Mouse (Mus musculus) forebrain, embryonic 11.5 days (tissue): ENCODE data around the gene Bri3. TPM values are rescaled to one million over a fixed set of nuclear protein-coding genes. Genes with fewer than 3 reads are reported as not detected.
A peak's percentile ranks its signal among the peaks of the same experiment; 100 is the strongest.

Experiments
- ATAC-seq: fragments of 200-750 bp; cut with Nextera tagmentation; replicated peaks from 2 replicates; pipeline ENCODE4 v1.8.0; 2017; ENCODE audit warnings: moderate TSS enrichment; ENCODE audit not compliant: low FRiP score
- DNase-seq: peaks from one replicate; pipeline ENCODE4 v3.0.0-alpha.2; 2017; ENCODE audit warnings: low spot score
- H3K27ac ChIP-seq: fragments of 300-500 bp; sonication (generic); 2 replicates; pipeline ENCODE4 v1.5.1; 2014; ENCODE audit warnings: low read depth, low read length
- H3K27me3 ChIP-seq: fragments of 300-500 bp; sonication (generic); 2 replicates; pipeline ENCODE4 v1.6.1; 2014; ENCODE audit warnings: mild to moderate bottlenecking, low read length, mixed read lengths; ENCODE audit not compliant: control insufficient read depth, insufficient read depth
- H3K36me3 ChIP-seq: fragments of 300-500 bp; sonication (generic); 2 replicates; pipeline ENCODE4 v1.6.1; 2014; ENCODE audit warnings: mild to moderate bottlenecking, low read length, moderate library complexity, mixed read lengths; ENCODE audit not compliant: control insufficient read depth, insufficient read depth
- H3K4me1 ChIP-seq: fragments of 300-500 bp; sonication (generic); replicated peaks from 2 replicates; pipeline ENCODE4 v1.6.1; 2014; ENCODE audit warnings: low read length, mixed read lengths; ENCODE audit not compliant: control insufficient read depth, insufficient read depth
- H3K4me2 ChIP-seq: fragments of 300-500 bp; sonication (generic); 2 replicates; pipeline ENCODE4 v1.6.1; 2014; ENCODE audit warnings: low read depth, mild to moderate bottlenecking, low read length, moderate library complexity, mixed read lengths; ENCODE audit not compliant: severe bottlenecking
- H3K4me3 ChIP-seq: fragments of 300-500 bp; sonication (generic); 2 replicates; pipeline ENCODE4 v1.5.1; 2014; ENCODE audit warnings: low read depth, low read length
- H3K9ac ChIP-seq: fragments of 300-500 bp; sonication (generic); 2 replicates; pipeline ENCODE4 v1.6.1; 2014; ENCODE audit warnings: low read length
- H3K9me3 ChIP-seq: fragments of 300-500 bp; sonication (generic); 2 replicates; pipeline ENCODE4 v1.6.1; 2016; ENCODE audit warnings: low read length, mixed read lengths; ENCODE audit not compliant: control insufficient read depth
- WGBS: fragments of 180-500 bp; shearing (Covaris S2); extraction: QIAGEN DNeasy Blood & Tissue Kit; methylation state at CpG from one replicate; pipeline ENCODE4 v1.1.7; 2014; 5-methylcytosine and 5-hydroxymethylcytosine counted together
- polyA plus RNA-seq: library from polyadenylated mRNA; unstranded; fragments of >200 nt; fragmentation: Nextera tagmentation; extraction: Ambion mirVana; gene quantifications from 2 replicates; pipeline ENCODE4 v1.2.1, GENCODE M21; 2014

The Bri3 gene
- polyA plus RNA-seq, 1 experiment from 2014 or later, result 136 TPM

DNA sequence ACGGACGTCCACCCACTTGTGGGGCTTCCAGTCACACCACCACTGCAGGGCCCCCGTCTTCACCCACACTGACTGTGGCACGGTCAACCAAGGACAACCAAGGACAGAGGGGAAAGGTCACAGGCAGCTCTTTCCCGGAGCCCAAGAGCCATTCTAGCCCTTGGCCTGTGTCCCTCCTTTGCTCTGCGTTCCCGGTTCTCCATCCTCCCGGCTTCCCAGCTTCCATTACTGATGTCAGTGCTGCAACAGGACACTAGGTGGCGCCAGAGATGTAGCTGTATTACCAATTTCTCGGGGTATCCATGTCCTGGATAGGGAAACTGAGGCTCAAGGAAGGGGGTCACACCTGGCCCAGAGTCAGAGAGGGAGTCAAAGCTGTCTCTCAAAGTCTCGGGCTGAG lies 36.8 kb upstream of the Bri3 start:
- 50% methylated on average over 11 of the region's 11 CpGs for WGBS
- no peak overlapping the region for H3K9ac ChIP-seq
- H3K27me3 ChIP-seq, result no peaks in the 10 kb centered on the region
- DNase-seq (peak; percentile 71), ATAC-seq (no peak)
- no peaks in the 10 kb centered on the region; the same call in 1 of the 2 replicates for H3K36me3 ChIP-seq
- H3K4me1 ChIP-seq, result no peaks in the 10 kb centered on the region
- no peak overlapping the region for H3K4me2 ChIP-seq
- H3K9me3 ChIP-seq, result peaks cover 1% of the 10 kb centered on the region; the same call in 1 of the 2 replicates
- no peak overlapping the region for H3K27ac ChIP-seq
- no peak overlapping the region for H3K4me3 ChIP-seq

DNA sequence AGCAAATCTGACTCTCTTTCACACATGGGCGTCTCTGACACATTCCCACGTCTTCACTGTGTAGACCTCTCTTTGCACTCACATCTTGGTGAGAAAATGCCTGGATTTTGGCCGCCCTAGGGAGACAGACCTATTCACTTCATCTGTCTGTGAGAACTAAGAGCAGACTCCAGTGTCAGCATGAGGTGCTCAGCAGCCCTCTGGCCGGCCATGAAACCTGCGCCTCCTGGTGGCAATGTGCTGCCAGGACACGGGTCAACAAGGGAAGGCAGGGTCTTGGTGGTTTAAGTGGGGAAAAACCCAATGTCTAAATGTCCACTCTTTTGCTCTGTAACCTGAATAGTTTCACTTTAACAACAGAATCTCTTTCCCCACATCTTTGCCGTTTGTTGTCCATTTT lies 29.8 kb upstream of the Bri3 start:
- H3K4me1 ChIP-seq, result no peaks in the 10 kb centered on the region
- 34% methylated on average over 7 of the region's 7 CpGs for WGBS
- no peak overlapping the region for H3K4me2 ChIP-seq
- no peak overlapping the region for H3K27ac ChIP-seq
- no peaks in the 10 kb centered on the region for H3K9me3 ChIP-seq
- H3K36me3 ChIP-seq, result no peaks in the 10 kb centered on the region; the same call in 1 of the 2 replicates
- DNase-seq (peak; percentile 80), ATAC-seq (no peak)
- no peak overlapping the region for H3K9ac ChIP-seq
- H3K27me3 ChIP-seq, result no peaks in the 10 kb centered on the region
- no peak overlapping the region for H3K4me3 ChIP-seq

DNA sequence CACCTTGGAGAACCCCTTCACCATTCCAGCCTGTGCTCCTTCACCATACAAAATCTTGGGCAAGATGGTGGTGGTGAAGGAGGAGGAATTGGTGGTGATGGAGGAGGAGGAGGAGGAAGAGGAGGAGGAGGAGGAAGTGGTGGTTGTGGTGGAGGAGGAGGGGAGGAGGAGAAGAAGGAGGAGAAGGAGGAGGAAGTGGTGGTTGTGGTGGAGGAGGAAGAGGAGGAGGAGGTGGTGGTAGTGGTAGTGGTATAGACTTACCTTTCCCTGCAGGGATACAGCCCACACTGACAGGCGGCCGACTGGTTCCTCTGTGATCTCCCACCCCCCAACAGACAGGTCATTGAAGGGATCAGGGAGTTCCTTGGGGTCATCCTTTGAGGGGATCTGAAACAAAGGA lies 28.2 kb upstream of the Bri3 start:
- WGBS, result 86% methylated on average over 2 of the region's 2 CpGs

DNA sequence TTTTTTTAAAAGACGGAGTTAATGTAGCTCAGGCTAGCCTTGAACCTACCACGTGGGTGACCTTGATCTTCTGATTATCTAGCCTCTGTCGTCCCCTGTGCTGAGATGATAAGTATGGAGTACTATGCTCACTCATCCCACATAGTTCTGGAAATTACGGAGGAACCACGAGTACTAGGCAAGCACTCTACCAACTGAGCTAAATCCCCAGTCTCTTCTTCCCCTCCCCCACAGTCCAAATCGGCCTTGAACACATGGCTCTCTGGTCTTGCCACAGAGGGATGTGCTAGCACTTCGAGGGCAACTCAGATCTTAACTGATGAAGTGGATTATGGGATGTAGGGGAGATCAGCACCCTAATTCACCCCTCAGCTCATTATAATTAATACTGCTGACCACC lies 26.2 kb upstream of the Bri3 start:
- H3K9me3 ChIP-seq, result no peaks in the 10 kb centered on the region
- H3K9ac ChIP-seq, result no peak overlapping the region
- WGBS, result 88% methylated on average over 7 of the region's 7 CpGs
- ATAC-seq, result no peak
- no peaks in the 10 kb centered on the region for H3K27me3 ChIP-seq
- H3K4me2 ChIP-seq, result no peak overlapping the region
- peaks cover 2% of the 10 kb centered on the region; the same call in 1 of the 2 replicates for H3K4me1 ChIP-seq
- no peak overlapping the region for H3K27ac ChIP-seq
- no peak for DNase-seq
- H3K4me3 ChIP-seq, result no peak overlapping the region
- H3K36me3 ChIP-seq, result no peaks in the 10 kb centered on the region; the same call in 1 of the 2 replicates

More for the DNA sequence above, 28.2 kb upstream of the Bri3 start:
- Histone ChIP-seq H3K4me3 (no peak overlapping the region), H3K4me2 (no peak overlapping the region), H3K27me3 (no peaks in the 10 kb centered on the region), H3K9me3 (no peaks in the 10 kb centered on the region), H3K27ac (no peak overlapping the region), H3K4me1 (no peaks in the 10 kb centered on the region), H3K9ac (no peak overlapping the region), H3K36me3 (no peaks in the 10 kb centered on the region; the same call in 1 of the 2 replicates)
- DNase-seq, result no peak
- ATAC-seq, result no peak

DNA sequence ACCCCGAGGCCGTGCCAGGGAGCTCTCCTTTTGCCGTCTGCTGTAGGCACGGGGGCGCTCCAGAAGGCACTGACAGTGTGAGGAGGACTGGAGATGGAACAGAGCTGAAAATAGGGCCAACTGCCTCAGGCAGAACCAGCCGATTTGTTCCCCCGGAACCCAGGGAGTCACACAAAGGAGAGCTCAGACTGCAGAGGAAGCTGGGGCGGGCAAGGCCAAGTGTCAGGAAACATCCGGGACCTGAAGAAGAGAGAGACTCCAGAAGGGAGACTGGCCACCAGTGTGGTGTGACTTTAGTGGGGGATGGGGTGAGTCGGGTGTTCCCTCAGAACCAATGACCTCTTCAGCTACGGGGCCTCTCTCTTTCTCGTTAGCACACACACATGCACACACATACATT lies 24.9 kb upstream of the Bri3 start:
- Histone ChIP-seq H3K9ac (no peak overlapping the region), H3K4me2 (no peak overlapping the region), H3K4me3 (no peak overlapping the region), H3K27me3 (no peaks in the 10 kb centered on the region), H3K4me1 (peaks cover 5% of the 10 kb centered on the region; the same call in 1 of the 2 replicates), H3K27ac (no peak overlapping the region), H3K36me3 (no peaks in the 10 kb centered on the region), H3K9me3 (no peaks in the 10 kb centered on the region)
- 69% methylated on average over 12 of the region's 12 CpGs for WGBS
- ATAC-seq, result no peak
- no peak for DNase-seq

DNA sequence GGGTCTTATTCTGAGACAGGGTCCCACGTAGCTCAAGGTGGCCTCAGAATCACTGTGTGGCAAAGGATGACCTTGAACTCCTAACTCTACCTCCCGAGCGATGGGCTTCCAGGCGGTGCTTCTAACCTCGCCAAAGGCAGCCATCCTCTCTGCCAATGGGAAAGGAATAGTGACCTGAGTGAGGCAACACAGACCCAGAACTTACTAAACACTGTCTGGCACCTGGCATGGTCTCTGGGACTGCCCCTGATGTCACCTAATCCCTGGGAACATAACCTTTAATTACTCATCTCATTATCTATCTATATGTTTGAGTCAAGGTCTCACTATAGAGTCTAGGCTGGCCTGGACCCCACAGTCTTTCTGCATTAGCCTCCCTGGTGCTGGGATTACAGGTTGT lies 24.3 kb upstream of the Bri3 start:
- Histone ChIP-seq H3K9ac (no peak overlapping the region), H3K4me2 (no peak overlapping the region), H3K27ac (no peak overlapping the region), H3K27me3 (no peaks in the 10 kb centered on the region), H3K36me3 (no peaks in the 10 kb centered on the region), H3K4me1 (peaks cover 5% of the 10 kb centered on the region; the same call in 1 of the 2 replicates), H3K4me3 (no peak overlapping the region), H3K9me3 (no peaks in the 10 kb centered on the region)
- ATAC-seq (no peak), DNase-seq (no peak)
- WGBS, result 87% methylated on average over 5 of the region's 5 CpGs

DNA sequence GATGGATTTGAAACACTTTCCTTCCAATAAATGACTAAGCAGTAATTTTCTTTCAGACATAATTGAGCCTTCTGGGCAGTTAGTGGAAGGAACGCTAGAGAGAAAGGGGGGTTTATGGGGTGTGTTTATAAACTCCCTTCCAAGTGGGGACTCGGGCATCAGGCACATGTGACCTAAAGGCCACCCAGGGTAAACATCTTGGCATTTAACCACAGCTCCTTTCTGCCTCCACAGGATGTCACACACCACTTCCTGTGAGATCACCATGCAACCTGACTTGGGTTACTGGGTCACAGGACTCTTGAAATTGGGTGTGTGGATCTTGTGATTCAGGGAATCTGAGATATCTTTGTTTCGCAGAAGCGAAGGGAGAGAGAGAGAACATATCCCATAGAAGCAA lies 22.9 kb upstream of the Bri3 start:
- Histone ChIP-seq H3K9ac (no peak overlapping the region), H3K36me3 (no peaks in the 10 kb centered on the region), H3K4me3 (no peak overlapping the region), H3K4me1 (peaks cover 5% of the 10 kb centered on the region; the same call in 1 of the 2 replicates), H3K9me3 (no peaks in the 10 kb centered on the region), H3K27me3 (no peaks in the 10 kb centered on the region), H3K27ac (no peak overlapping the region), H3K4me2 (no peak overlapping the region)
- 76% methylated on average over 4 of the region's 4 CpGs for WGBS
- no peak for DNase-seq
- no peak for ATAC-seq

DNA sequence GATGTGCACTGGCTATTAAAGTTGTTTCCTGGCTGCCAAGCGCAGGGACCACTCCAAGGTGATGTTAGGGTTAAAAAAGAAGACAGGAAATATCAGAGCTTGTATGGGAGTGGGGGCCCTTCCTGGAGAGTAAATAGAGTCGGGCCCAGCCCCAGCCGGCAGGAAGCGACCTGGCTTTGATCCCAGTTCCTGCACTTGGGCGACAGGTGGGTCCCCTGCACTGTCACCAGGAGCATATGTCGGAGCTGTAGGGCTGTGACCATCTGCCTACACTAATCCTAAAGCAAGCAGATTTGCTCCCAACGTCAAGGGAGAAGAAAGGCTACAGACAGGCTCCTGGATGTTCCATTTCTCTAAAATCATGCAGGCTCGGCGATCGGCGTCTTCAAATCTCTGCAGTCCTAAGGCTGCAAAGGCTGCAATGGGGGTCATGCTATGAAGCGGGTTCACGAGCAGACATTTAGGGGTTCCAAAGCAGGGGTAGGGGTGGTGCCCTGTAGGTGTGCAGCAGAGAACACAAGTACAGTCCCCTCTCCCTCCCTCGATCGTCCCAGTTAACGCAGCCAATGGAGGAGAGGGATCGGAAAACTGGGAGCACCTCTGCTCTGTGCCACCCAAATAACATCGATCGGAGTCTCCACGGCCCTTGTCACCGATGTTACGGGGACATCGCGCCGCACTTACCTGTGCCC lies 21.3 kb upstream of the Bri3 start:
- DNase-seq (no peak), ATAC-seq (peak; percentile 72; the same call in 1 of the 2 replicates)
- 5% methylated on average over 24 of the region's 25 CpGs for WGBS
- Histone ChIP-seq H3K9me3 (no peaks in the 10 kb centered on the region), H3K4me2 (peak overlapping the region; percentile 81), H3K4me3 (peak overlapping the region; percentile 68), H3K27ac (no peak overlapping the region), H3K9ac (peak overlapping the region; percentile 74), H3K27me3 (no peaks in the 10 kb centered on the region), H3K36me3 (no peaks in the 10 kb centered on the region), H3K4me1 (peaks cover 5% of the 10 kb centered on the region; the same call in 1 of the 2 replicates)

DNA sequence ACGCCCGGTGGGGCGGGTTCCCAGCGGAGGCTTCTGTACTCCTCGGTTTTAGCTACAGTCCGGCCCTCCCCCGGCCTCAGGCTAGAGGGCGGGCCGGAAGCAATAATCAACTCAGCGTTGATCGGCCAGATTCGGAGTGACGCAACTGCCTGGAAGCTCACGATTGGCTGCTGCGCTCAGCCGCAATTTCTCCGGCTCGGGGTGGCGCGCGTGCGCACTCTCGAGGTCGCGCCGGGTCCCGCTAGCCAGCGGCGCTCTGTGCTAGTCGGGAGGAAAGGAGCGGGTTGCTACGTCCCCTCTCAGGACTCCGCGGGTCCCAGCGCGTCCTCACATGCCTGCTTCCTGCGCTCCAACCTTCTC lies 20.8 kb upstream of the Bri3 start, which contains the start of gene Tecpr1:
Gene Tecpr1 (minus strand): TSS at position 113 of the 360 bp plus-strand sequence.
- WGBS, result under 1% methylated on average over 37 of the region's 37 CpGs
- peak within 1 kb of the TSS; percentile 68 for H3K4me3 ChIP-seq
- peak within 1 kb of the TSS; percentile 74 for H3K9ac ChIP-seq

More for the DNA sequence above, 20.8 kb upstream of the Bri3 start, which contains the start of gene Tecpr1:
- DNase-seq, result peak; percentile 96
- Histone ChIP-seq H3K36me3 (no peaks in the 10 kb centered on the region), H3K9me3 (no peaks in the 10 kb centered on the region), H3K27me3 (no peaks in the 10 kb centered on the region), H3K4me1 (peaks cover 5% of the 10 kb centered on the region; the same call in 1 of the 2 replicates), H3K27ac (peak within 1 kb of the TSS; percentile 50; the same call in 1 of the 2 replicates), H3K4me2 (peak within 1 kb of the TSS; percentile 81)
- peak; percentile 95 for ATAC-seq
